Mouse (Mus musculus) cerebellum, adult 18-20 months (tissue): ENCODE measurements around the gene Med27.

ENCODE experiments used
- DNase-seq, 2 experiments: peaks; one replicate each; pipeline ENCODE4 v3.0.0; 2021

Gene Med27

GRCm38 (mm10) chr2:29438530-29438862 lies 91.9 kb downstream of the Med27 start:
- no peak for DNase-seq

GRCm38 (mm10) chr2:29438986-29439385 lies 92.4 kb downstream of the Med27 start:
- DNase-seq: no peak

- DNase-seq: no peak
Observed at GRCm38 (mm10) chr2:29439396-29439795, 92.8 kb downstream of the Med27 start.

- DNase-seq: no peak
Observed at GRCm38 (mm10) chr2:29439857-29440502, 93.4 kb downstream of the Med27 start.

GRCm38 (mm10) chr2:29442275-29442674 lies 95.7 kb downstream of the Med27 start:
- no peak for DNase-seq

- DNase-seq: no peak
Observed at GRCm38 (mm10) chr2:29443626-29444217, 97.1 kb downstream of the Med27 start.

GRCm38 (mm10) chr2:29448476-29449002 lies 101.9 kb downstream of the Med27 start:
- no peak for DNase-seq

- DNase-seq: no peak
Observed at GRCm38 (mm10) chr2:29451368-29451999, 104.9 kb downstream of the Med27 start.

GRCm38 (mm10) chr2:29453376-29453775 lies 106.8 kb downstream of the Med27 start:
- no peak for DNase-seq

GRCm38 (mm10) chr2:29456631-29457320 lies 110.2 kb downstream of the Med27 start:
- DNase-seq: no peak

GRCm38 (mm10) chr2:29457677-29458076 lies 111.1 kb downstream of the Med27 start:
- DNase-seq: no peak

GRCm38 (mm10) chr2:29458346-29458950 lies 111.8 kb downstream of the Med27 start:
- no peak for DNase-seq

GRCm38 (mm10) chr2:29459648-29460047 lies 113.0 kb downstream of the Med27 start:
- DNase-seq: no peak

GRCm38 (mm10) chr2:29461841-29462240 lies 115.2 kb downstream of the Med27 start:
- no peak for DNase-seq

- DNase-seq: no peak
Observed at GRCm38 (mm10) chr2:29463039-29463585, 116.5 kb downstream of the Med27 start.

GRCm38 (mm10) chr2:29464851-29465648 lies 118.4 kb downstream of the Med27 start:
- no peak for DNase-seq

GRCm38 (mm10) chr2:29465649-29466137 lies 119.1 kb downstream of the Med27 start:
- no peak for DNase-seq

GRCm38 (mm10) chr2:29466396-29466795 lies 119.8 kb downstream of the Med27 start:
- DNase-seq: no peak

GRCm38 (mm10) chr2:29468517-29468936 lies 121.9 kb downstream of the Med27 start:
- DNase-seq: peak; percentile 35 to 40

GRCm38 (mm10) chr2:29472952-29473437 lies 126.4 kb downstream of the Med27 start:
- no peak for DNase-seq

- DNase-seq: no peak
Observed at GRCm38 (mm10) chr2:29473907-29474306, 127.3 kb downstream of the Med27 start.

- no peak for DNase-seq
Observed at GRCm38 (mm10) chr2:29476702-29477101, 130.1 kb downstream of the Med27 start.
